Mouse (Mus musculus) heart, postnatal 0 days (tissue): ENCODE results near the gene Acap1. TPM values are rescaled to one million over a fixed set of nuclear protein-coding genes. Genes with fewer than 3 reads are reported as not detected.
A peak's percentile ranks its signal among the peaks of the same experiment; 100 is the strongest.
"Not testable (repeated sequence)": the region's sequence is repeated elsewhere in the genome, so short reads cannot be mapped to it uniquely, and the experiment has no call there.

Experiments used
- ATAC-seq: fragments of 200-750 bp; cut with Nextera tagmentation; 2 replicates; pipeline ENCODE4 v1.8.0; 2017; ENCODE audit warnings: low read depth, moderate number of reproducible peaks, moderate library complexity; ENCODE audit not compliant: insufficient read depth
- DNase-seq: peaks from one replicate; pipeline ENCODE4 v3.0.0-alpha.2; 2016; ENCODE audit warnings: low spot score
- H3K27ac ChIP-seq: fragments of 300-500 bp; sonication (generic); 2 replicates; pipeline ENCODE4 v1.5.1; 2014; ENCODE audit warnings: low read depth, mild to moderate bottlenecking
- H3K27me3 ChIP-seq: fragments of 300-500 bp; sonication (generic); 2 replicates; pipeline ENCODE4 v1.6.1; 2014; ENCODE audit warnings: low read length, mixed read lengths; ENCODE audit not compliant: control insufficient read depth, insufficient read depth
- H3K36me3 ChIP-seq: fragments of 300-500 bp; sonication (generic); replicated peaks from 2 replicates; pipeline ENCODE4 v1.6.1; 2014; ENCODE audit warnings: low read length, mixed read lengths; ENCODE audit not compliant: control insufficient read depth, insufficient read depth
- H3K4me1 ChIP-seq: fragments of 300-500 bp; sonication (generic); 2 replicates; pipeline ENCODE4 v1.6.1; 2014; ENCODE audit warnings: antibody characterized with exemption; ENCODE audit not compliant: control insufficient read depth, insufficient read depth
- H3K4me2 ChIP-seq: fragments of 300-500 bp; sonication (generic); 2 replicates; pipeline ENCODE4 v1.6.1; 2014; ENCODE audit warnings: low read depth, mild to moderate bottlenecking, low read length, moderate library complexity
- H3K4me3 ChIP-seq: fragments of 300-500 bp; sonication (generic); 2 replicates; pipeline ENCODE4 v1.5.1; 2014; ENCODE audit warnings: low read depth, low read length
- H3K9ac ChIP-seq: fragments of 300-500 bp; sonication (generic); replicated peaks from 2 replicates; pipeline ENCODE4 v1.6.1; 2014; ENCODE audit warnings: low read depth, low read length, mixed read lengths
- H3K9me3 ChIP-seq: fragments of 300-500 bp; sonication (generic); replicated peaks from 2 replicates; pipeline ENCODE4 v1.6.1; 2016; ENCODE audit warnings: low read length; ENCODE audit not compliant: control insufficient read depth
- CTCF ChIP-seq: IDR thresholded peaks from 2 replicates; pipeline ENCODE4 v1.5.1; 2016; ENCODE audit warnings: antibody characterized with exemption, control low read depth, low read depth
- EP300 ChIP-seq: IDR thresholded peaks from 2 replicates; pipeline ENCODE4 v1.6.1; 2016; ENCODE audit warnings: antibody characterized with exemption, low read depth
- WGBS: fragments of 180-500 bp; shearing (Covaris S2); extraction: QIAGEN DNeasy Blood & Tissue Kit; methylation state at CpG from one replicate; pipeline ENCODE4 v1.1.7; 2014; 5-methylcytosine and 5-hydroxymethylcytosine counted together
- polyA plus RNA-seq: library from polyadenylated mRNA; unstranded; fragments of >200 nt; fragmentation: Nextera tagmentation; extraction: Ambion mirVana; gene quantifications from 2 replicates; pipeline ENCODE4 v1.2.1, GENCODE M21; 2015
- total RNA-seq: library from RNA; depleted of rRNA; stranded (reverse); fragments of >200 nt; gene quantifications from 2 replicates; pipeline ENCODE4 v1.2.3, GENCODE M21; 2014; ENCODE audit warnings: low replicate concordance

The Acap1 gene
- total and polyA plus RNA-seq, 2 experiments from 2014 or later: 2.5 TPM

- H3K4me2 ChIP-seq: peak overlapping the region; percentile 99
- peak overlapping the region; percentile 93 for H3K9ac ChIP-seq
- TF ChIP-seq EP300: no peak
- TF ChIP-seq CTCF: no peak
- DNase-seq: peak; percentile 47
- peaks cover 36% of the 10 kb centered on the region for H3K36me3 ChIP-seq
- no peaks in the 10 kb centered on the region for H3K9me3 ChIP-seq
- H3K4me1 ChIP-seq: peaks cover 9% of the 10 kb centered on the region
- under 1% methylated on average over 39 of the region's 65 CpGs for WGBS
- H3K27ac ChIP-seq: peak overlapping the region; percentile 99
- peak overlapping the region; percentile 87 for H3K4me3 ChIP-seq
- ATAC-seq: peak; percentile 10
- no peaks in the 10 kb centered on the region for H3K27me3 ChIP-seq
Measured at GRCm38 (mm10) chr11:69920266-69921031, 25.1 kb upstream of the Acap1 start.

DNA sequence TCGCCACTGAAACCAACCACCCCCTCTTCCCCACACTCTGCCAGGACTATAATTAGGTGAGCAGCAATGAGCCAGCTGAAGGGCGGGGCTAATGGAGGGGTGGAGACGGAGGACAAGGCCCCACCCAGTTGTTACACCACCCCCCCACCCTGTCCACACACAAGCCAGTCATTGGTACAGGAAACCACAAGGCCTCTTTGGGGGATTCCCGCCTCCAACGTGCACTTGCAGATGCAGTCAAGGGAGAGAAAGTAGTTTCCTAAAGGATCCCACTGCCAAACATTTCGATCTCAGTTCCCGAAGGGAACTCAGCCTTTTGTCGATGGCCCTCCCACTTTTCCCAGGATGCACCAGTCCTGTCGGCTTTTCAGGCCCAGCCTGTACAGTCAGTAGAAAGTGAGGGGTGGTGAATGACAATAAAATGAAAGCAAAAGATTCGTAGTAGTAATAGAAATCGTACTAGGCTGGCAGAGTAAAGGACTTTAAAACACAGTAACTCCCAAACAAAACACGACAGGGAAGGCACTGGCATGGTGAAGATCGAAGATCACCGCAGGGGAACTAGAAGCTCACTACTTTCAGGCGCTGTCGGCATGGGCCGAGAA lies 24.4 kb upstream of the Acap1 start:
- Histone ChIP-seq H3K4me3 (peak overlapping the region; percentile 87), H3K4me2 (peak overlapping the region; percentile 99), H3K4me1 (peaks cover 15% of the 10 kb centered on the region), H3K27ac (peak overlapping the region; percentile 99), H3K27me3 (no peaks in the 10 kb centered on the region), H3K9me3 (no peaks in the 10 kb centered on the region), H3K9ac (peak overlapping the region; percentile 93), H3K36me3 (peaks cover 43% of the 10 kb centered on the region)
- no peak for TF ChIP-seq CTCF
- peak; percentile 24; the same call in 1 of the 2 replicates for TF ChIP-seq EP300
- DNase-seq (peak; percentile 92), ATAC-seq (peak; percentile 39)
- WGBS: under 1% methylated on average over 17 of the region's 17 CpGs

DNA sequence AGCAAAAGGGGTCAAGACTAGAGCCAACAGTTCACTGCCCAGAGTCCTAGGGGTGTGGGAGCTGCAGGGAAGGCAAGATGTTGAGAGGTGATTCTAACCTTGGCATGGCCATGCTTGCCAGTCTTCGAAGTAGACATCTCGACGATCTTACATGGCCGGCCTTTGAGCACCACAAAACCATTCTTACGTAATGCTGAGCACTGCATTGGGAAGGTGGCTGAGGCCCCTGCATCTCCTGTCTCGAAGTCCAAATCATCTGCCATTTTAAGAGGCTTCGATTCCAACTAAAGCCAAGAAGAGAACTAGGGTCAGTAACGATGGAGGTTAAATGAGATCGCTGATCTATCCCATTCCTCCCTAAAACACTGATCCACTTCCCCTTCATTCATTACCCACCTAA lies 23.7 kb upstream of the Acap1 start:
- 78% methylated on average over 9 of the region's 9 CpGs for WGBS
- peaks cover 43% of the 10 kb centered on the region for H3K36me3 ChIP-seq
- no peak for ATAC-seq
- H3K9ac ChIP-seq: peak overlapping the region; percentile 93; the same call in 1 of the 2 replicates
- no peak for DNase-seq
- peak overlapping the region; percentile 99 for H3K27ac ChIP-seq
- H3K4me2 ChIP-seq: peak overlapping the region; percentile 99
- no peaks in the 10 kb centered on the region for H3K9me3 ChIP-seq
- H3K4me3 ChIP-seq: peak overlapping the region; percentile 87
- H3K27me3 ChIP-seq: no peaks in the 10 kb centered on the region
- H3K4me1 ChIP-seq: peaks cover 20% of the 10 kb centered on the region
- TF ChIP-seq CTCF: no peak
- no peak for TF ChIP-seq EP300

DNA sequence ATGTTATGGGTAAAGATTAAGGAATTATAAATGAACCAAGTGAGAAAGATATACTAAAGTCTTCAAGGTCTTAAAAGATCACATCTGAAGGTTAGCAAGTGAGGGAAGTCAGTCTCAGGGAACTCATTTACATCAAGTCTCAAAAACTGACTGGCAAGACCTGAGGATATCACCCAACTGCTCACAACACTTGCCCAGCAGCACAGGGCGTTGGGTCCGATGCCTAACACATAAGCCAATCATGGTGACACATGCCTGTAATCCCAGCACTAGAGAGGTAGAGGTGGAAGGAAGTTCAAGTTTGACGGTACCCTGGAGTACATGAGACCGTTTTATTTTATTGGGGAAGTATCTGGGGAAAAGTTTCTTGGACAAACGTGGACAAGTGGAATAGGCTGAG lies 22.8 kb upstream of the Acap1 start:
- 79% methylated on average over 5 of the region's 5 CpGs for WGBS
- no peak for TF ChIP-seq EP300
- no peak for TF ChIP-seq CTCF
- Histone ChIP-seq H3K4me2 (no peak overlapping the region), H3K9me3 (no peaks in the 10 kb centered on the region), H3K27ac (no peak overlapping the region), H3K27me3 (no peaks in the 10 kb centered on the region), H3K4me1 (peaks cover 24% of the 10 kb centered on the region), H3K36me3 (peaks cover 43% of the 10 kb centered on the region), H3K4me3 (no peak overlapping the region), H3K9ac (no peak overlapping the region)
- no peak for DNase-seq
- no peak for ATAC-seq

- Histone ChIP-seq H3K4me2 (no peak overlapping the region), H3K9me3 (no peaks in the 10 kb centered on the region), H3K9ac (no peak overlapping the region), H3K36me3 (peaks cover 46% of the 10 kb centered on the region), H3K4me3 (no peak overlapping the region), H3K27me3 (no peaks in the 10 kb centered on the region), H3K4me1 (peaks cover 24% of the 10 kb centered on the region), H3K27ac (no peak overlapping the region)
- DNase-seq (no peak), ATAC-seq (no peak)
- WGBS: 80% methylated on average over 8 of the region's 8 CpGs
- TF ChIP-seq EP300 (no peak), CTCF (no peak)
Measured at GRCm38 (mm10) chr11:69917379-69917948, 22.1 kb upstream of the Acap1 start.

DNA sequence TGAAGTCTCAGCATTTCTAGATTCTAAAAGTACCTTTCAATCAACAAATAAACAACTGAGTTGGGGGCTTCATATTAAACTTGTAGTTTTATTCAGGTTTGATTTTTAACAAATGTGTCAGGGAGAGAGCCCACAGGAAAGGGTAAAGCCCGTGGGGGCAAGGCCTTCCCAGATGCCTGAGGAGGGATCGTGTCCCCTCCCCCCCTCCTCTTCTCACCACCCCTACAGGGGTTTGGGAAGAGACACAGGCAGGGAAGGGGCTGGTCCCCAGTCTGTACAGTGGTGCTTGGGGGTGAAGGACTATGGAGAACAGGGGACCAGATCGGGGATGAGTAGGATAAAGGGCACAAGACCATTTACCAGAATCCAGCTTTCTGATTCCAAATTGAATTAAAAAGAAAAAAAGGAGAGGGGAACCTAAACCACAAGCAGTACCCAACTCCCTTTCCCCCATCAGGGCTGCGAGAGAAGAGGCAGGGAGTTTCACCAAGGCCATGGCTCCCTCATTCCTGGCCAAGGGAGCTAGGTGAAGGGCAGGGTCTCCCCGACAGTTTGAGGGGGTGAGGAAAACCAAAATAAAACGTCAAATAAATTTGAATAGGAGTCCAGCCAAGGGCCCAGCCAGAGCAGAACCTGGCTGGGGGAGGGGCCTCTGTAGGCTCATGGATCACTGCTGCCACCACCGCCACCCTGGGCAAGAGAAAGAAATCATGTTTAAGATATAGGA lies 21.5 kb upstream of the Acap1 start:
- Histone ChIP-seq H3K4me1 (peaks cover 24% of the 10 kb centered on the region), H3K36me3 (peaks cover 52% of the 10 kb centered on the region)
- not testable (repeated sequence) for H3K27ac ChIP-seq, H3K4me3 ChIP-seq, H3K4me2 ChIP-seq, ATAC-seq, H3K9me3 ChIP-seq, DNase-seq, H3K9ac ChIP-seq, H3K27me3 ChIP-seq
- 53% methylated on average over 7 of the region's 7 CpGs for WGBS
